Mouse (Mus musculus) brain, embryonic 14.5 days (tissue): ENCODE data around the gene Taf8.

Source experiments
- CTCF ChIP-seq: fragments of 200-500 bp; IDR thresholded peaks from 2 replicates; pipeline ENCODE4 v1.5.1; 2012; ENCODE audit warnings: inconsistent platforms, mild to moderate bottlenecking, moderate library complexity, borderline replicate concordance; ENCODE audit not compliant: insufficient read depth, insufficient read length; ENCODE audit errors: extremely low read depth
- POLR2A ChIP-seq: fragments of 200-500 bp; IDR thresholded peaks from 2 replicates; pipeline ENCODE4 v1.6.1; 2012; ENCODE audit warnings: mild to moderate bottlenecking, inconsistent platforms, borderline replicate concordance; ENCODE audit not compliant: poor library complexity, insufficient read depth, insufficient read length, severe bottlenecking; ENCODE audit errors: extremely low read depth

DNA sequence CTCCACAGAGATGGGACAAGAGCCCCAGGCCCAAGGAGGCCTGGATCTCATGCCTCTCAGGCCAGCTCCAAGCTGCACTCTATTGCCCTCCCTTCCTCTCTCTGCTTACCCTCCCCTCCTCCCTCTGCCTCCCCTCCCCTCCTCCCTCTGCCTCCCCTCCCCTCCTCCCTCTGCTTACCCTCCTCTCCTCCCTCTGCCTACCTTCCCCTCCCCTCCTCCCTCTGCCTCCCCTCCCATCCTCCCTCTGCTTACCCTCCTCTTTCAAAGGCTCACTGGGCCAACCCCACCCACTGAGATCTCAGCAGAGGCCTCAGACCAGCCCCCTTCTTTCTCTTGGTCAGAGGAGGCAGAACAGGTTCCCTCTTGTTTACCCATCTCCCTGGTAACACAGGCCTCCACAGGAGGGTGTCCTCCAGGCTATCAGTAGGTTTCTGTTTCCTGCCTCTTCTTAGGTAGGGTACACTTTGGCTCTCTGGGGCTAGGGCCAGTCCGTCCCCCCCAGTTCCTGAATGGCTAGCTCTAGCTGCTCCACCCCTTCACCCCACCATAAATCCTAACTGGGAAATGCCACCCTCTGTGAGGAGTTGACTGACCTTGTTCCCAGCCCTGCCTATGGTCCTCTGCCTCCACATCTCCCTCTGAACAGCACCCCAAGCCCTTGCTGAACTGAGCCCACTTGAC is 17.7 kb downstream of the Taf8 start:
- TF ChIP-seq CTCF, result no peak
- TF ChIP-seq POLR2A, result no peak
